In genomic region chr10:76725682-76726285, GRCm38 (mm10) we compare ENCODE assay signal across 8 mouse cellular contexts. TPM values are rescaled to one million over a fixed set of nuclear protein-coding genes. Genes with fewer than 3 reads are reported as not detected.
DNase-seq lines count a peak whose midpoint lies in the region; ATAC-seq and TF ChIP-seq lines count a peak whose summit lies in the region.

Col6a1 (minus strand) TSS chr10:76726168.

- peak within 1 kb of the TSS; percentile 12 for H3K9ac ChIP-seq in kidney, embryonic 15.5 days
- no peak within 1 kb of the TSS for H3K9ac ChIP-seq in liver, embryonic 16.5 days (ENCODE audit: low read depth, low read length)

- 31% methylated on average over 9 of the region's 9 CpGs for WGBS in kidney, adult 2 months
- 45% methylated on average over 9 of the region's 9 CpGs for WGBS in bone marrow, adult 2 months
- 17% methylated on average over 9 of the region's 9 CpGs for WGBS in kidney, embryonic 15.5 days
- WGBS in liver, embryonic 16.5 days (ENCODE audit: insufficient replicate concordance) = 35% methylated on average over 9 of the region's 9 CpGs

- peak within 1 kb of the TSS; percentile 42; the same call in 1 of the 2 replicates for H3K4me3 ChIP-seq in kidney, adult 2 months (ENCODE audit: insufficient read depth, low read depth, low read length)
- no peak within 1 kb of the TSS for H3K4me3 ChIP-seq in bone marrow, adult 2 months (replicated peaks; ENCODE audit: control insufficient read depth, low read depth, low read length)
- H3K4me3 ChIP-seq in kidney, embryonic 15.5 days (replicated peaks) = peak within 1 kb of the TSS; percentile 38
- no peak within 1 kb of the TSS for H3K4me3 ChIP-seq in liver, embryonic 16.5 days (ENCODE audit: low read depth, low read length)

- H3K9me3 ChIP-seq in kidney, embryonic 15.5 days (replicated peaks) = no peaks in the 10 kb centered on the region
- H3K9me3 ChIP-seq in liver, embryonic 16.5 days (replicated peaks; ENCODE audit: control insufficient read depth, low read length) = no peaks in the 10 kb centered on the region

- H3K4me2 ChIP-seq in kidney, embryonic 15.5 days = peak within 1 kb of the TSS; percentile 45
- H3K4me2 ChIP-seq in liver, embryonic 16.5 days (ENCODE audit: low read depth, low read length) = no peak within 1 kb of the TSS

- H3K4me1 ChIP-seq in kidney, adult 2 months (ENCODE audit: control insufficient read depth, insufficient read depth, low read length) = no peaks in the 10 kb centered on the region
- no peaks in the 10 kb centered on the region for H3K4me1 ChIP-seq in bone marrow, adult 2 months (ENCODE audit: control insufficient read depth, insufficient read depth, low read length)
- peaks cover 14% of the 10 kb centered on the region for H3K4me1 ChIP-seq in kidney, embryonic 15.5 days
- no peaks in the 10 kb centered on the region for H3K4me1 ChIP-seq in liver, embryonic 16.5 days (ENCODE audit: control insufficient read depth, low read depth, low read length)

- H3K36me3 ChIP-seq in kidney, adult 2 months (ENCODE audit: control insufficient read depth, insufficient read depth, low read length) = no peaks in the 10 kb centered on the region
- peaks cover 3% of the 10 kb centered on the region; the same call in 1 of the 2 replicates for H3K36me3 ChIP-seq in kidney, embryonic 15.5 days
- no peaks in the 10 kb centered on the region for H3K36me3 ChIP-seq in liver, embryonic 16.5 days (ENCODE audit: control insufficient read depth, insufficient read depth)

- H3K27me3 ChIP-seq in kidney, adult 2 months (replicated peaks; ENCODE audit: control insufficient read depth, insufficient read depth, low read length) = no peaks in the 10 kb centered on the region
- no peaks in the 10 kb centered on the region for H3K27me3 ChIP-seq in kidney, embryonic 15.5 days
- no peaks in the 10 kb centered on the region for H3K27me3 ChIP-seq in liver, embryonic 16.5 days (ENCODE audit: control insufficient read depth, insufficient read depth, low read depth, low read length)

- no peak within 1 kb of the TSS for H3K27ac ChIP-seq in kidney, adult 2 months (ENCODE audit: insufficient read depth, low read depth, low read length)
- H3K27ac ChIP-seq in bone marrow, adult 2 months (ENCODE audit: control insufficient read depth, insufficient read depth, low read depth, low read length, poor library complexity) = no peak within 1 kb of the TSS
- H3K27ac ChIP-seq in kidney, embryonic 15.5 days = peak within 1 kb of the TSS; percentile 54
- no peak within 1 kb of the TSS for H3K27ac ChIP-seq in liver, embryonic 16.5 days (ENCODE audit: low read length)

- ATAC-seq in kidney, embryonic 15.5 days (replicated peaks; ENCODE audit: low FRiP score) = peak; percentile 50
- no peak for ATAC-seq in liver, embryonic 16.5 days (ENCODE audit: low read depth)
- no peak for ATAC-seq in inflammation-experienced regulatory T-cells, adult 6 months

- TF ChIP-seq POLR2A in kidney, adult 2 months (IDR thresholded peaks at IDR 0.05; ENCODE audit: low read depth, low read length) = no peak
- TF ChIP-seq POLR2A in bone marrow, adult 2 months (IDR thresholded peaks at IDR 0.05; ENCODE audit: borderline replicate concordance, control insufficient read depth, low read depth, low read length) = no peak

- peak; percentile 18 for DNase-seq in kidney, adult 2 months
- no peak for DNase-seq in kidney, adult 8-10 months
- DNase-seq in heart, adult 11 months = peak; percentile 96
- peak; percentile 65 for DNase-seq in skeletal muscle tissue, adult 2 months (ENCODE audit: low read depth, low spot score)

- TF ChIP-seq CTCF in kidney, adult 2 months (conservative IDR thresholded peaks at IDR 0.05; ENCODE audit: insufficient read depth, insufficient read length, low read depth, low read length) = no peak
- no peak for TF ChIP-seq CTCF in bone marrow, adult 2 months (IDR thresholded peaks at IDR 0.05; ENCODE audit: control insufficient read depth, insufficient read depth, low read length)

RNA-seq across cellular contexts. Expression of gene Col6a1, which starts in this region (rescaled TPM):
- 33.2 and 39.1 TPM in 2 replicates for polyA plus RNA-seq in kidney, adult 2 months (2012; rRNA removed)
- 13.4 and 14.9 TPM in 2 replicates for polyA plus RNA-seq in bone marrow, adult 2 months (2011; ENCODE audit: insufficient read depth, insufficient read length, low replicate concordance, missing spikeins)
- polyA plus RNA-seq in kidney, embryonic 15.5 days (2015; fragmentation: Nextera tagmentation; extraction: Ambion mirVana) = 75.3 and 112 TPM in 2 replicates
- polyA plus RNA-seq in liver, embryonic 16.5 days (2015; fragmentation: Nextera tagmentation; extraction: Ambion mirVana) = 10.0 and 14.2 TPM in 2 replicates
- not detected for polyA plus RNA-seq in inflammation-experienced regulatory T-cells, adult 6 months (2017; shearing (Covaris generic))

Comparison
In these comparisons a context has a peak if more than half of its experiments do, and no peak if none do; other contexts are left out.
1. RNA of gene Col6a1 (polyA plus RNA-seq): 75.3 to 112 TPM in kidney, embryonic 15.5 days, 33.2 to 39.1 TPM in kidney, adult 2 months, 13.4 to 14.9 TPM in bone marrow, adult 2 months and 10.0 to 14.2 TPM in liver, embryonic 16.5 days; not detected in inflammation-experienced regulatory T-cells, adult 6 months; every median in the first group is over 10 times any median in the second.
2. DNase-seq: peak in kidney, adult 2 months (single experiment), heart, adult 11 months (single experiment) and skeletal muscle tissue, adult 2 months (single experiment); none in kidney, adult 8-10 months (0 of 2).
3. H3K4me3 ChIP-seq: peak in kidney, adult 2 months (single experiment) and kidney, embryonic 15.5 days (single experiment); none in bone marrow, adult 2 months (single experiment) and liver, embryonic 16.5 days (single experiment).